Mouse (Mus musculus) heart, adult 2 months (tissue): ENCODE data around the gene Ascc2. TPM values are rescaled to one million over a fixed set of nuclear protein-coding genes. Genes with fewer than 3 reads are reported as not detected.
"Not testable (repeated sequence)": the region's sequence is repeated elsewhere in the genome, so short reads cannot be mapped to it uniquely, and the experiment has no call there.

ENCODE experiments used
- DNase-seq, 2 experiments: peaks; one replicate each; pipeline ENCODE4 v3.0.0; 2021
- H3K27ac ChIP-seq: fragments of 200-600 bp; 2 replicates; pipeline ENCODE4 v1.8.1; 2022
- H3K27me3 ChIP-seq: fragments of 200-500 bp; 2 replicates; pipeline ENCODE4 v1.6.1; 2012; ENCODE audit warnings: mild to moderate bottlenecking, low read length, inconsistent platforms, mixed read lengths; ENCODE audit not compliant: control insufficient read depth, insufficient read depth
- H3K36me3 ChIP-seq: fragments of 200-500 bp; 2 replicates; pipeline ENCODE4 v1.6.1; 2012; ENCODE audit warnings: low read length, inconsistent platforms; ENCODE audit not compliant: control insufficient read depth, insufficient read depth
- H3K4me1 ChIP-seq: fragments of 200-500 bp; 2 replicates; pipeline ENCODE4 v1.6.1; 2011; ENCODE audit warnings: low read length; ENCODE audit not compliant: control insufficient read depth, insufficient read depth
- H3K4me3 ChIP-seq: fragments of 200-600 bp; 2 replicates; pipeline ENCODE4 v1.8.1; 2022
- H3K79me2 ChIP-seq: fragments of 200-500 bp; replicated peaks from 2 replicates; pipeline ENCODE4 v1.6.1; 2012; ENCODE audit warnings: mild to moderate bottlenecking, inconsistent platforms, low read length, moderate library complexity, mixed read lengths; ENCODE audit not compliant: control insufficient read depth, insufficient read depth
- H3K9ac ChIP-seq: fragments of 200-500 bp; 2 replicates; pipeline ENCODE4 v1.6.1; 2012; ENCODE audit warnings: low read depth, mild to moderate bottlenecking, control low read depth, inconsistent platforms, low read length, mixed read lengths
- CTCF ChIP-seq: fragments of 200-600 bp; IDR thresholded peaks from 2 replicates; pipeline ENCODE4 v1.8.1; 2022; ENCODE audit warnings: antibody characterized with exemption, mild to moderate bottlenecking, moderate library complexity
- EP300 ChIP-seq: fragments of 200-500 bp; IDR thresholded peaks from 2 replicates; pipeline ENCODE4 v1.6.1; 2011; ENCODE audit warnings: low read depth, low read length, control low read depth; ENCODE audit not compliant: insufficient read depth
- POLR2A ChIP-seq: fragments of 200-500 bp; IDR thresholded peaks from 2 replicates; pipeline ENCODE4 v1.6.1; 2011; ENCODE audit warnings: mild to moderate bottlenecking, low read depth, low read length, control low read depth; ENCODE audit not compliant: insufficient read depth
- WGBS: fragments of 180-500 bp; shearing (Covaris S2); methylation state at CpG from one replicate; pipeline ENCODE4 v1.1.7; 2018; 5-methylcytosine and 5-hydroxymethylcytosine counted together
- intact Hi-C: fragments of 180-260 bp; cut with DNase I; formaldehyde crosslinking; loops from one replicate; pipeline ENCODE4 v1.15.1; 2025
- polyA plus RNA-seq: library from polyadenylated mRNA; depleted of rRNA; stranded (reverse); fragments of >200 nt; gene quantifications from 2 replicates; pipeline ENCODE4 v1.2.3, GENCODE M21; 2012
- total RNA-seq, 2 experiments: library from RNA; stranded (reverse); gene quantifications; 2 replicates each; pipeline ENCODE4 v1.2.3; 2021

Ascc2 gene
- total and polyA plus RNA-seq, 3 experiments = 9.7 to 14.5 (median 14.1) TPM

DNA sequence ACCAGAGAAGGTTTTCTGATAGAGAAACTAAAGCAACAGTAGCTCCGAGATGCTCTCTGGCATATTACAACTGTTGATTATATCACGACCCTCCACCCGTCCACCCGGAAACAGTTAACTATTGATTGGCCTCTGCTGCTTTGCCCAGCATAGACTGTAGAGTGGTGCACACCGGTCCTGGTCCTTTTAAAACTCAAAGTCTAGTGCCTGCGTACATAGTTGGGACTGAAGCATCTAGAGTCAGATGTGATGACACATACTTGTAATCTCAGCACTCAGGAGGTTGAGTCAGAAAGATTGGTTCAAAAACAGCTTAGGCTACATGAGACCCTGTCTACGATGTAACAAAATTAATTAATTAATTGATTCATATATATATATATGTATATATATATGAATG, 714 bp downstream of the Ascc2 start:
- H3K4me3 ChIP-seq = peak overlapping the region; percentile 68
- 0 out of 2 replicates have a peak, but pooled peaks cover 4% of the 10 kb centered on the region for H3K79me2 ChIP-seq
- 10% methylated on average over 7 of the region's 7 CpGs for WGBS
- intact Hi-C loops = no loop called here
- DNase-seq = no peak
- H3K9ac ChIP-seq = no peak overlapping the region
- TF ChIP-seq EP300 (no peak), POLR2A (no peak), CTCF (no peak)
- H3K27ac ChIP-seq = peak overlapping the region; percentile 87
- H3K36me3 ChIP-seq = peaks cover 4% of the 10 kb centered on the region
- H3K4me1 ChIP-seq = peaks cover 11% of the 10 kb centered on the region
- no peaks in the 10 kb centered on the region for H3K27me3 ChIP-seq

DNA sequence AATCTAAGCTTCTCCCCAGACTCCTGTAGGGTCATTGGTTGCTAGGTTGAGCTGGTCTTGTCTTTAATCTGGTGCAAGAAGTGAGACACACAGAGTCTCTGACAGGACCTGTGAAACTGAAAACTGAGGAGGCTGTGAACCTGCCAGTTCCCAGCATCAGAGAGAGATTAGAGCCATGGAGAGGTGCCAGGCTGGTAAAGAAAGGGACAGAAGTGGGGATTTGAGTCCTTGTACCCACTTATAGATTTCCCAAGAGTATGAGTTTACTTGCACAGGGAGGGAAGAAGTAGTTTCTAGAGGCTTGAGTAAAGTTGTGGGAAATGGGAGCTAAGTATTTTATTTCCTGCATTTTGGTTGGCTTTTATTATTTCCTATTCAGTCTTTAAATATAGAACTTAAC, 3.6 kb downstream of the Ascc2 start:
- no peak for TF ChIP-seq CTCF
- TF ChIP-seq EP300 = no peak
- TF ChIP-seq POLR2A = no peak
- no peak overlapping the region for H3K4me3 ChIP-seq
- peaks cover 4% of the 10 kb centered on the region for H3K36me3 ChIP-seq
- H3K27ac ChIP-seq = no peak overlapping the region
- no peak for DNase-seq
- no peaks in the 10 kb centered on the region for H3K27me3 ChIP-seq
- 0 out of 2 replicates have a peak, but pooled peaks cover 4% of the 10 kb centered on the region for H3K79me2 ChIP-seq
- intact Hi-C loops = loop anchor here (5.0 kb wide), 1 partner anchor 139 kb away; no protein-coding TSS in a partner anchor
- H3K4me1 ChIP-seq = peaks cover 11% of the 10 kb centered on the region
- no peak overlapping the region for H3K9ac ChIP-seq

DNA sequence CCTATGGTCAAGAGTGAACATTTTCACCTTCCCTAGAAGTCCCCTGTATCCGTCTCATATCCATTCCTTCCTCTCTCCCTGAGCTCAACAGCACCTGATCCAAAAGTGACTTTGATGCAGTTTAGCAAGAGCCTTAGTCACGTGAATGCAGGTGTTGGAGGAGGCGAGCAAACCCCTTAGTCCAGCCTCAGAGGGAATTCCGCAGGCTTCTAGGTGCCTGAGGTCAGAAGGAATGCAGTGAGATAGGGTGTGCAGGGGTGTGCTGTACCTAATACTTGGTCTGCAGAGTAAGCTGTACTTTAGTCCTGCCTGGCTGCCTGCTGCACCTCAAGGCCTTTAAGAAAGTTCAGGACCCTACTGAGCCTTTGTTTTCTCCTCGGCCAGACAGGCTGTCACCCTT, 6.2 kb downstream of the Ascc2 start:
- no peak for DNase-seq
- Histone ChIP-seq H3K27me3 (no peaks in the 10 kb centered on the region), H3K27ac (no peak overlapping the region), H3K9ac (no peak overlapping the region), H3K36me3 (no peaks in the 10 kb centered on the region; the same call in 1 of the 2 replicates), H3K4me1 (peaks cover 2% of the 10 kb centered on the region; the same call in 1 of the 2 replicates), H3K4me3 (no peak overlapping the region), H3K79me2 (0 out of 2 replicates have a peak, but pooled peaks cover 4% of the 10 kb centered on the region)
- 80% methylated on average over 5 of the region's 5 CpGs for WGBS
- TF ChIP-seq CTCF (no peak), POLR2A (no peak), EP300 (no peak)
- intact Hi-C loops = loop anchor here (5.0 kb wide), 1 partner anchor 141 kb away; no protein-coding TSS in a partner anchor

DNA sequence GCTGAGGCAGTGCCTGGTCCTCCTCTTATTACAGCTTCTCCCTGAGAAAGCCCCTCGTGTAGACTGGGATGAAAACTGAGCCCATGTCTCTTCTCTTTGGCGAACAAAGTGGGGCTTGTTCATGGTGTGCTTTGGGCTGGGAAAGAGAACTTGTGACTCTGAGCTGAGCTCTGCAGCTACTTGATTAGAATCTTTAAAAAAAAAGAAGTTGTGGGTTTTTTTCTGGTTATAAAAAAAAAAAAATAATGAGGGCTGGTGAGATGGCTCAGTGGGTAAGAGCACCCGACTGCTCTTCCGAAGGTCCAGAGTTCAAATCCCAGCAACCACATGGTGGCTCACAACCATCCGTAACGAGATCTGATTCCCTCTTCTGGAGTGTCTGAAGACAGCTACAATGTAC, 7.6 kb downstream of the Ascc2 start:
- H3K79me2 ChIP-seq, H3K4me3 ChIP-seq, H3K27me3 ChIP-seq, H3K27ac ChIP-seq, DNase-seq, H3K36me3 ChIP-seq, H3K9ac ChIP-seq, H3K4me1 ChIP-seq, intact Hi-C loops: not testable (repeated sequence)
- WGBS = 94% methylated on average over 4 of the region's 6 CpGs

DNA sequence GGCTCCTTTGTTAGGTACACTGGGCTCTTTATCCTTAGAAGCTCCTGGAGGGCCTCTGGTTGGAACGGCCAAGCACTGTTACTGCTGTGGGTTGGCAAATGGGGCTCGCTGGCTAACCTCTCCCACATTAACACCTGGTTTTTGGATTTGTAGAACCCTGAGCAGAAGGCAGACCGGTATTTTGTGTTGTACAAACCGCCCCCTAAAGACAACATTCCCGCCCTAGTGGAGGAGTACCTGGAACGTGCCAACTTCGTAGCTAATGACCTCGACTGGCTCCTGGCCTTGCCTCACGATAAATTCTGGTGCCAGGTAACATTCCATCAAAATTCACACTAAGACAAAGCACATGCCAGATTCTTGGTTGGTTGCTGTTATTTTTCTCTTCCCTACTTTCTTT, 8.9 kb downstream of the Ascc2 start:
- Histone ChIP-seq H3K4me1 (no peaks in the 10 kb centered on the region), H3K36me3 (no peaks in the 10 kb centered on the region), H3K27me3 (no peaks in the 10 kb centered on the region), H3K4me3 (no peak overlapping the region), H3K9ac (no peak overlapping the region), H3K79me2 (0 out of 2 replicates have a peak, but pooled peaks cover 1% of the 10 kb centered on the region), H3K27ac (no peak overlapping the region)
- 86% methylated on average over 9 of the region's 9 CpGs for WGBS
- intact Hi-C loops = no loop called here
- DNase-seq = no peak
- no peak for TF ChIP-seq CTCF
- TF ChIP-seq EP300 = no peak
- TF ChIP-seq POLR2A = no peak

DNA sequence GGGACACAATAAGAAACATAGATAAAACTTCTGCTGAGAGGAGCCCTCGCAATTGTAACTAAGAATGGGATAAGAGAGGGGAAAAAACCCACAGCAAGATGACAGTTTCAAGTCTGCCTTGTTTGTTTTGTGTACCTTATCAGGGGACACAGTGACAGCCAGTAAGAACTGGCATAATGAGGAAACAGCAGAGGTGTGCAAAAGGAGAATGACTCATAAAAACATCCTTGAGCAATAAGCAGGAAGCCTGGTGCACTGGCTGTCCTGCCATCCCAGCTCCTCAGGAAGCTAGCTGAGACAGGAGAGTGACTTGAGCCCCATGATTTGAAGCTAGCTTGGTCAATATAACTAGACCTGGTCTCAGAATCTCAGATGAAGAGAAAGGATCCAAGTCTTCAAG, 22.3 kb downstream of the Ascc2 start:
- TF ChIP-seq POLR2A = no peak
- no peak for TF ChIP-seq CTCF
- no peak for TF ChIP-seq EP300
- H3K36me3 ChIP-seq = no peaks in the 10 kb centered on the region
- WGBS = 73% methylated on average over 1 of the region's 1 CpGs
- H3K27ac ChIP-seq = no peak overlapping the region
- no peak overlapping the region for H3K9ac ChIP-seq
- no peaks in the 10 kb centered on the region for H3K27me3 ChIP-seq
- no peaks in the 10 kb centered on the region for H3K4me1 ChIP-seq
- no peak overlapping the region for H3K4me3 ChIP-seq
- intact Hi-C loops = no loop called here
- DNase-seq = no peak
- no peaks in the 10 kb centered on the region for H3K79me2 ChIP-seq
